Mouse (Mus musculus): ENCODE data around the gene Prox1.

The Prox1 gene

DNA sequence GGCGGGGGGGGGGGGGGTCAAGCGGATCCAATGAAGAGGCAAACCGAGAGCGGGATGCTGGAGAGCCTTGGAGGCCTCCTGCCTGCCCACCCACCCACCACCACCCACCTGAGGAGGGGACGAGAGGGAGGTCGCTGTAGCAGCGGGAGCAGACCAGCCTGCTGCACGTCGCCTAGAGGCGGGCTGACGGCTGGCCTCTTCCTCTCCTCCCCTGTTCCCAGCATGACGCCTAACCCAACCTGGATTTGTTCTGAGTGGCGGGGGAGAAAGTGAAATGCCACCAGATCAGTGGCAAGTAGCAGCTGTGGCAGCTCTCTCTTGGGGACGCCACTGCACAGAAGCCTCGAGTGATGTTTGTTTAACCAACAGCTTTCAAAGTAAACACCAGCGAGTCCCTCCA is 3.1 kb upstream of the Prox1 start:
- peak; percentile 55 for DNase-seq (ENCODE audit: low spot score)

DNA sequence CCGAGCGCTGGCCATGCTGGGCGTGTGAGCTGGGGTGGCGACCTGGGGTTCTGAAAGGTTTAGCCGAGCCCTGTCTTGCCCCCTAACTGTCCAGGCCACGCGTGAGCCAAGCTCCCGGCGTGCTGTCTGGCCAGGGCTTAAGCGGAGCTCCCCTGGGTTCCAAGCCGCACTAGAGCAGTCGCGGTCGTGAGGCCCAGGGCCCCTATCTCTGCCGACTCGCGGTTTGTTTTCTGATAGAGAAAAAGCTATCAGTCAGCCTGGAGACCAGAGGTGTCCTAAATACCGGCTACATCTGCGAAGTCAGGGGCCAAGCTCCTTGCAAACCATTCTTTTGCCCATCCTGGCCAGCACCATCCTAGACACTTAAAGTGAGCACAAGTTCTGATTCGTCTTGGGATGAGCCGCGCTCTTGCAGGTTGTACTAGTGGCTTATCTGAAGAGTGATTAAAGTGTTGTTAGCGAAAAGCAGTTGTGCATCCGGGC is 2.5 kb upstream of the Prox1 start:
- DNase-seq (ENCODE audit: low spot score), result peak; percentile 68

DNA sequence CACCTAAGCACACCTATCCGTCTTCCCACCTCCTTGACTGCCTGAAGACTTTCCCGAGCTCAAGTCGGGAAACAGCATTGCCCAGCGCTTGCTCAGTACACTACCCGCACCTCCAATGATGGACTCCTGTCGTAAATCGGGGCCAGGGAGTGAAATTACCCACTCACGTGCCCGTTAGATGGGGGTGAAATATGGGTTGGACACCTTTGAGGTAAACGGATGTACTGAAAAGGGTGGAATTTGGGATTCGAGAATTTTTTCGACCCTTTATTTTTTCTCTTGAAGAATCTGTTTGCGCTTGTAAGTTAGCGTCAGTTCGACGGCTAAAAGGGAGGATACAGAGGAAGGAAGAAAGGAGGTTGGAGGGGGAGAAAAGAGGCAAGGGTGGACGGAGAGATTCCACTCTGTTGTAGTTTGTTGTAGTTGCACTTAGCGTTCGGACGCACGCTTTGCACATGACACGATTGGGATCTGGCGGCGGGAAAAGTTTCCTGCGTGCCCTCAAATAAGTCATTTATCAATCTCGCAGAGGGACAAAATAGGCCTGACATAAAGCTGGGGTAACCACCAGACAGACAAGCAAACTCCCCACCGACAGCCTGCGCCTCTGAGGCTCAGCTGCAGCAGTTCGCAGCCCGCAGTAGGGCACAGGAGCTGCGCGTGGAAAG is 1.9 kb upstream of the Prox1 start:
- peak; percentile 53 for DNase-seq (ENCODE audit: low spot score)

DNA sequence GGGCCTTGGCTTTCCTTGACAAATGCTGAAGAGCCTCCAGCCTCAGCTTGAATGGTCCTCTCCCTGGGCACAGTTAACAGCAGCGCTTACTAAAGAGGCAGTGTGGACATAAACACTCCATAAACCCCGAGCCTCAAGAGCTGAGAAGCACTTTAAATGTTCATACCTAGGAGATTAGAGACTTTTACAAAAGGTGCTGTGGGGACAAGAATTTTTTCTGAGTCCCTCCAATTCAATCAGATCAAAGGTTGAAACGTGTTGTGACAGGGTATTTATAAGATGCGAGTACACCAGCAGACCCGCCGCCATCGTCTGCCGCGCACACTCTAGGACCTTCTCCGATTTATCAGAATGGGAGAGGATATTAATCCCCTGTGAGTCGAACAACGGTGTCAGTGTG is 1.2 kb upstream of the Prox1 start:
- DNase-seq (ENCODE audit: low spot score), result peak; percentile 63

DNA sequence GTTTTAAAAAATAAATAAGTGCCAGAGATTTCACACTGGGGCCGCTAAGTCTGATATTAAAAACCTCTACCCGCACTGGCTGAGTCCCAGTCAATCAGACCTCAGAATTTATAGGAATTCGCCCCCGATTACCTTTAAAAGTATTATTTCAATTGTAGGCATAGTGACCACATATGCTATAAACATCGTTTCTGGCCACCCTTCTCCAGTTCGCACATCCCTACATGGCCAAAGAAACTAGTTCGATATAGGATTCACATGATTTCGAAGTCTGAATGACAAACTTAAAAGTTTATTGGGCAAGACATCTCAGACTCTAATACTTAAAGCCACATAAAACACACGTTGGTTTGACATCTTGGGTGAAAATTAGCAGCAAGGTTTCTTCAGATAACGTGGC is 827 bp upstream of the Prox1 start:
- no peak for DNase-seq (ENCODE audit: low spot score)

DNA sequence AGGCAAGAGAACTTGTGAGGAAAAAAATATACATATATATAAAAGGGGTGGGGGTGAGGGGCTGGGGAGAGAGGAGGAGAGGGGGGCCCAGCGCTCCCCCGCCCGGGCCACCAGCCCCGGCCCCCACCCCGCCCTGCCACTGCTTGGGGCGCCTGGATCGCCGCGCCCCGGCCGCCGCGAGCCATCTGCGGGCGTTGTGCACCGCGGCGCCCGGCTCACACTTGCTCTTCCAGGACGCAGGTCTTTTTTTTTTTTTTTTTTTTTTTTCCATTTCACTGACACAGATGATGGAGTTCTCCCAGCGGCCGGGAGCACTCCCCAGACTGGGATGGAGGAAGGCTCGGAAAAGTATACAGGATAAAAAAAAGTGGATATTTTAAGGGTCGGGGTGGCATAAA is 304 bp upstream of the Prox1 start:
- DNase-seq (ENCODE audit: low spot score), result peak; percentile 47

DNA sequence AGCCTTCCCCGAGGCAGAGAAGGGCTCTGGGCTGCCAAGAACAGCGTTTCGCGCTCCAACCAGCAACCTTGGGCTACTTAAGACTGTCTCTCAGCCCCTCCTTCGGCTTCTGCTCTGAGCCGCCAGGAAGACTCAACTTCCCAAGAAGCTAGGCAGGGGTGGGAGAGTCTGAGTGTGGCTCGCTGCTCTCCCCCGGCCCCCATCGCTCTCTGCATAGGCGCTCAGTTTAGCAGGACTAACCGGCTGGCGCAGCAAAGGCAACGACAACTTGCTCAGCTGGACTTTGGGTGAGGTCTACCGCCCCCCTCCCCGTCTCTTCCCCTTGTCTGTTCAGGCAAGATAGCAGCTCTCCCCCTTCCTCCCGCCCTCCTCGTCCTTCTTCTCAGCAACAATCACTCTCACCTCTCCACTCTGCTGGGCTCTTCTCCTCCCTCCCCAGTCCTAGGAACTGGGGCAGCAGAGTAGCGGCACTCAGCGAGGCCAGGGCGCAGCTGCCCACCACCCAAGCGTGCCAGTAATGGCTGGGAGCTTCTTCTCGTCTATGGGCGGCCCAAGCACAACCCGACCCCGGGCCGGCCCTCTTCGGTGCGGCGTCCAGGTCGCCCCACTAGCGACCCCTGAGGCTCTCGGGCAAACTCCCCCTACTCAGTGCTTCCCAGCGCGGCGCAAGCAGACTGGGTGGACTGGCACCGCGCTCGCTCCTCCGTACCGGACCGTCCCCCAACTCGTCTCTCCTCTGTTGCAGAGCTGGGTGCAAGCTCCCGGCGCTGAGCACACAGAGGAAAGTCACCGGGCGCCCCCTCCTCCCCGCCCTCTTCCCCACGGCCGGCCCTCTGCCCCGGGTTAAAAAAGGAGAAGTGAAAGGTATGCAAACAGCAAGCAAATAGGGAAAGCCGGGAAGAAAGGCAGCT is 1.5 kb downstream of the Prox1 start:
- peak; percentile 66 for DNase-seq (ENCODE audit: low spot score)

DNA sequence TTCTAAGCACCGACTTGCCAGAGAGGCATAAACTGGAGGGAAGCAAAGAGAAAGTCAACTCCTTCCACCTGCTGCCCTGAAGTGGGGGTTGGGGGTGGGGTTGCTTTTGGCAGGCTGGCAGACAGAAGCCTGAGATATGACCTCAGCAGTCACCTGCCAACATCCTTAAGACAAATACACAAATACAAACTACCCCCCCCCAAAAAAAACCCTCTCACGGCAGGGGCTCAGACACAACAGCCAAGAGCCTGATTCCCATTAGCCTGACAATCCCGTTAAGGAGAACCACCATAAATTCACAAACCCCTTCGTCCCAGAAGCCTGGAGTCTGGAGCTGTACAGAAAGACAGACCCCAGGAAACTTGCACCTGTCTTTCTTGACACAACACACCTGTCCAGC is 2.4 kb downstream of the Prox1 start:
- DNase-seq (ENCODE audit: low spot score), result no peak

DNA sequence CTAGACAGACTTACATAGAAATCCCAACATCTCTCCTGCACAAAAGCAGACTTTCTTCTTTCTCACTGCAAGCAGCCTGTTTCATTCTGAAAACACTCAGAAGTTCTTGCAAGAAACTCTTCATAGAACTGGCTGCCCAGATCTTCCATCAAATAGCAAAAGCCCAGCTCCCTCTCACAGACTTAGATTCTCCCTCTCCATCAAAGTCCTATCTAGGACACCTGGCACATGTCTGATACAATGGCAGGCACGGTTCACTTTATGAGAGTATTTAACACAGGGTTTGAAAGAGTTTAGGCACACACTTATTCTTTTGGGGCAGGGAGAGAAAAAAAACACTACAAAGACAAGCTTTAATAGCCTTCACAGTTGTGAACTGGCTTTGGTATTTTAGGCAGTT is 2.9 kb downstream of the Prox1 start:
- DNase-seq (ENCODE audit: low spot score), result no peak

DNA sequence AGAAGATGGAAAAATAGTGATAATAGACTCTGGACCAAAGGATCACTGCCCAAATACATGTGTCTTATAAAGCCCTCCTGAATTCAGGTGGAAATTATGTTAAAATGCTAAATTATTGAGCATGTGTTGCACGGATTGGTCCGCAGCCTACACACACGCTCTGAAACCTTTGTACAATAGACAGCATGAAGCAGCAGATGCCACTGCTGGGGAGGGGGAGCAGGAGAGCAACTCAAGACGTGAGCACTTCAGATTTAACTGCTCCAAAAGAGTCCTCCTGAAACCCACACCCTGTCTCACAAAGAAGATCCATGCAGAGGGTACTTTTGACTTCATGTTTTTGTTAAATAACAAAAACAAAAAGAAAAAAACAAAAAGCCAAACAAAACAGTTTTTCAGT is 5.0 kb downstream of the Prox1 start:
- DNase-seq (ENCODE audit: low spot score), result no peak

DNA sequence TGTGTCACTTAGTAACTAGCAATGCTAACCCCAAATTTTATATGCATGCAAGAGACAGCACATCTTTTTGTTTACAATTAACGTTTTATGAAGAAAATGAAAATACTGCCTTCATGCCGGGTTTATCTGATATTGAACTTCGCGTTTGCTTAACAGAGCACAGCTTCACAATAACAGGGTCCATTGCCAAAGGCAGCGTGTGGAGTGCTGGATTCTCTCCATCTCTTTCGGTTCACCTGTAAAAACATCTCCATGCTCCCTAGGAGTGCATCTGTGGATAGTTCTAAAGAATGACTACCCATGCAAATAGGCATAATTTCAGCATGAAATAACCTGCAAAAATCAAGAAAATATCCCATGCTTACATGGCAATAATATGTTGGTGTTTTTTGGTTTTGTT is 7.0 kb downstream of the Prox1 start:
- no peak for DNase-seq (ENCODE audit: low spot score)

DNA sequence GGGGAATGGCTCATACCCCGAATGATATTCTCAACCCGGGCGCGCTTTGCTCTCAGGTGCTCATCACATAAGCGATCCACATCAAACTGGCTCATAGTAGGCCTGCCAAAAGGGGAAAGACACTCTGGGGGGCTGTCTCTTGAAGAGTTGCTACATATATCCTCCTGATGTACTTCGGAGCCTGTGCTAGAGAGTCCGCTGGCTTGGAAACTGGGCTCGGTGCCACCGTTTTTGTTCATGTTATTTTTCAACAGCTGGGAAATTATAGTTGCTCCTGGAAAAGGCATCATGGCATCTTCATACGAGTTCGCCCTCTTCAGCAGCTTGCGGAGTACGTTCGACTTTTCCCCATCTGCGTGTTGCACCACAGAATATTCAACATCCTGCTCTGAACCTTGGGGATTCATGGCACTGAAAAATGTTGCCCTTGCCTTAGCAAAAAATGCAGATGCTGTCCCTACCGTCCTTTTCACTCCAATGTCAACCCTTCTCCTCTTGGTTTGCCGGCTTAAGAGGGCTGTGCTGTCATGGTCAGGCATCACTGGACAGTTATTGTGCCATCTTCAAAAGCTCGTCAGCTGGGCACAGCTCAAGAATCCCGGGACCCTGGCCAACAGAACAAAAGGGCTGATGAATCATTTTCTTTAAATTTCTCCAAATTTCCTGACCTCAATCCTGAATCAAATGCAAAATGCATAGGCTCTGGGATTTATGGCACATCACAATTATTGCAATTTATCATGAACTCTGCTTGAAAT is 8.6 kb downstream of the Prox1 start:
- no peak for DNase-seq (ENCODE audit: low spot score)

DNA sequence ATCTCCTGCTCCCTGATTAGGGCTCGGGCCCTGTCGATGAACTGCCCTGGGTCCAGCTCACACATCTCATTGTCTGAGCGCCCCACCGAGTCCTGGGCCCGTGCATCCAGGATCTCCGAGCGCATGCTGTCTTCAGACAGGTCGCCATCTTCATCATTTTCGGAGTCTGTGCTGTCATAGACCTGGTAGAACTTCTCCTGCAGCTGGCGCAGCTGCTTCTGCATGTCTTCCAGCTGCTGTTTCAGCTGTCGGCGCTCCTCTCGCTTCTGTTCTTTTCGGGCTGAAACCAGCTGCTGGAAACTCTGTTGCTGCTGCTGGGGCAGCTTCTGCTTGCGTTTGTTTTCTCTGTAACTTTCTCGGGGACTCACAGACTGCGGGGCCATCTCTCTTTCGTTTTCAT is 9.2 kb downstream of the Prox1 start:
- DNase-seq (ENCODE audit: low spot score), result no peak

DNA sequence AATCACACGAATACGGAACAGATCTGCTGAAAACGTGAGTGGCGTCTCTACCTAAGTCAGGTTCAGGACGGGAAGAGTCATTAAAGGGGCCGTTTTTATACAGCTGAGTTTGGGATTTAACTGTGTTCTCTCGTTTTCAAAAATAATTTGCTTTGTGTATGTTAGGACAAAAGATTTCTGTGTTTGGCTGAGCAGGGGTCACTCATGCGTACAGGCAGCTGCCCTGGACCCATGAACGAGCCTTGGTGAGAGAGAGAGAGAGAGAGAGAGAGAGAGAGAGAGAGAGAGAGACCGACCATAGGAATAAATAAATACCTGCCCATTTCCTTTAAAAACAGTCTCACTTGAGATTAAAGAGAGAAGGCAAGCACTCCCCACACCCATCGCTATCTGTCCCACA is 11.1 kb downstream of the Prox1 start:
- DNase-seq (ENCODE audit: low spot score), result no peak

DNA sequence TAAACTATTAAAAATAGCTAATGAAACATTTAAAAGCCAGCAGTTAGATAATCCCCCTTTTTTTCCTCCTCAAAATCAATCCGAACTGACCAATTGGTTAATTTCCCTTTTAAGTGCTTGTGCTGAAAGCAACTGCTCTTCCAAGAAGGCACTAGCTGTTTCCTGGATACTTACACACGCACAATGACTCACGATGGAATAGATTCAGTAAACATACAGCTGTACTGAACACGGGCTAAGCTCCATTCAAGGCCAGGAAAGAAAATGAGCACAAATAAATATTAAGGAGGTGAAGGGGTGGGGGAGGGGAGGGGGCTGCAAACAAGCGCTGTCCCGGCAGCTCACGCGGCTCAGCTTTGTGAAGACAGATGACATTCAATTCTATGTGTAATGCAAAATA is 14.8 kb downstream of the Prox1 start:
- no peak for DNase-seq (ENCODE audit: low spot score)

DNA sequence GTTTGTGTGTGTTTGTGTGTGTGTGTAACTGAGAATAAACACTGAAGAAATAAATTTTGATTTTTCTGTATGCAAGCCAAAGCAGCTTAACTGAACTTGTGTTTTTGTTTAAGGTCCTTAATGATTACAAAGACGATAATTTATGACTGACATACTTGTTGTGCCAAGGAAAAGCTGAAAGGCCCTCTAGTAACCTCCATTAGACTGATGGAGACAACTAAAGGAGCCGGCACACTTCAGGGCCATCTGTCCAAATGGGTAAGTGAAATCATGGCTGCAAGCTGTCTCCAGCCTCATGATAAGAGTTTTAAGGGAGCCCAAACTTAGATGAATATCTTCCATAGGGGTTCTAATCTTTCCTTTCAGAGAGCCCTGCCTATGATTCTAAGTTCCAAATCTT is 15.5 kb downstream of the Prox1 start:
- DNase-seq (ENCODE audit: low spot score), result peak; percentile 50

DNA sequence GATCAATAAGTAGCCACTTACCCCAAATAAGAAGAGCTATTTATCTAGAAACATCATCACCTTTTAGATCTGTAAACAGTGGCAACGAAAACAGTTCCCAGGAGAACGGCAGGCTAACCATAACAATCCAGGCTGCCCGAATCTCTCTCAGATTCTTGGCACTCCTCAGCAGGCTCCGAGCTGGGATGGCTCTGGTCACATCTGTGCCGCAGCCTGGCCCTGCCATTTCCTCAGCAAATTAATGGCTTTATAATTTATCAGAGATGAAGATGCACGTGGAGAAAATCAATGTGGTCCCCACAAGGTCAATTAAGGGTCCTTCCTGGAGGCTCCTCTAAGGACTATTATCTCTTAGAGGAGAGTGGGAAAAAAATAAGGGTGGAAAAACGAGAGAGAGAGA is 16.2 kb downstream of the Prox1 start:
- DNase-seq (ENCODE audit: low spot score), result no peak

DNA sequence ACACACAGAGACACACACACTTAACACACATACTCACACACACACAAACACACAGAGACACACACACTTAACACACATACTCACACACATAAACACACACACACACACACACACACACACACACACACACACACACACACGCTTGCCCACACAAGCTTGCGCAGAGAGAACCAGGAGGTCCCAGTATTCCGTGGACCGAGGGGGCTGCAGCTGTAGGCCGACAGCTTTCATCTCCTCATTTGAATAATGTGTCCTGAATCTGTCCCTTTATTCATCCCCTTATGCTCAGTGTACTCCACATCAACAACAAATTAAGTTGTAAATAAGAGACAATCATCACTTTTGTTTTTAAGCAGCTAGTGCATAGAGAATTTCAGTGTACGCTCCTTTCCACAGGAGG is 17.9 kb downstream of the Prox1 start:
- no peak for DNase-seq (ENCODE audit: low spot score)

DNA sequence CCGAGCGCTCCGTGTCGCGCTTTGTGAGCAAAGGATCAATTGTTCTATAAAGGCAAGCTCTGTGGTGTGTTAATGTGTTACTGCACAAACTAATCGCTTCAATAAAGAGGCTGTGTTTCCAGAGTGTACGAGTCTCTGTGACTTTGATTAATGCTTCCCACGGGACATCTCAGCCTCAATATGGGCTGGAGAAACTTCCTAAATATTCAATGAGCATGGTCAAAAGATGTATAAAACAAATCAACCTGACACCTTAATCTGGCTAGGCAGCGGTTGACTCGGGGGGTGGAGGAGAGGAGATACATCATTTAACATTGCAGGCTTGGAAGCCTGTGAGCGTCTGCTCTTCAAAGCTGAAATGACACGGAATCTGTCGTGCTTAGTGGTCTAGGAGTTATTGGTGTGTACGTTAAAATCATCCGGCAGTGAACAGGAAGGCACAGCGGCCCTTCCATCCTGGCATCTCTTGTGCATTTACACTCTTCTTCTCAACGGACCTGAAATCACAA is 21.2 kb downstream of the Prox1 start:
- peak; percentile 71 for DNase-seq (ENCODE audit: low spot score)

DNA sequence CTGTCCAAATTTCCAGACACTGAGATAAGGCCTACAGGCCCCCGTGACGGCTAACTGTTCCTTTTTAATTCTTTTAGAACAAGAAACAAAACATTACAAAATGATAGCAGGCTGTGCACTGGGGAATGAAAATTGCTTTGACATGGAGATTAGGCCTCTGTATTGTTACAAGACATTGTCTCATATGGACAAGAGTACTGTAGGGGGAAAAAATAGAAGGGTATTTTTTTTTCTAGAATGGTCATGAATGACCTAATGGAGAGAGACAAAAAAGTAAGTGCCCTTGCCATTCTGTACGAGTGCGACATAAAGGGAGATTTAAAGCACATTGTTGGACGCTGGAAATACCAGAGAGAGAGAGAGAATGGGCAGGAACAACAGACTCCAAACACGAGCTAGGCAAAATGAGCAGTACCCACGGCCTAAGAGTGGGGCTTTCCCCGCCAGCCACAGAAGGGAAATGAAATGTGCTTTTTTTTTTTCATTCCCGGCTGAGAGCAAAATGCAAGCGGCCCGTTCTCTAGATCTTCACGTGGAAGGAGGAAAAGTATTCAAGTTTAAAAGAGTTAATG is 21.8 kb downstream of the Prox1 start:
- DNase-seq (ENCODE audit: low spot score), result no peak

DNA sequence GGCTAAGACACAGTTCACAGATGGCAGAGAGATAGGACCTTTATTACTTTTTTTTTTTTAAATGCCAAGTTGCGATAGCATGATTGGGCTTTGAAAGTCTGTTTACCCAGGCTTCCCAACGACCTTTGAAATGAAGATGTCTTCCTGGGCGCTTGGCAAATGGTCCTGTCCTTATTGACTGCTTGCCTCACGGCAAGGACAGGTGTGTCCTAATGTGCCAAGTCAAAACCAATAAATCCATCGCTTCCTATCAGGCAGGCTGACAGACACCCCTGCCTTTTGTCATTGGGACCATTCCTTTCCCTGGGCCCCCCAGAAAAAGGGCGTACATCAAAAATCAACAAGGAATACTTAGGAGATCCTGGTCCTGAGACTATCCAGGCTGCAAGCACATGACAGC is 22.7 kb downstream of the Prox1 start:
- DNase-seq (ENCODE audit: low spot score), result no peak

DNA sequence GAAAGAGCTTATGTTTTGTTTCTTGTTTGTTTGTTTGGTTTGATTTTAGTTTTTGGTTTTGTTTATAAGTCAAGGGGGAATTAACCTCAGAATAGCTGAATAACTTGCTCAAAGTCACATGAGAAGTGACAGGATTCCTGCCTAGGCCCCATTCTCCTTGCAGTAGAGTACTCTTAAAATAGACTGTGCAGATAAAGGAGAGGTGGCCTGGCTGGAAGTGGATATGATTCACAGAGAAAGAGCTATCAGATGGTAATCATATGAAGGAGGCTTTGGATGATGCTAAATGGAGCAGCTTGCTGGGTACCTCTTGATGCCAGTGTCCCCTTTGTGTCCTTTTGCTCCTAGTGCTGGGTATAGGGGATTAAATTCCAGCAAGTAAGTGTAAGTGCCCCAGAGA is 26.1 kb downstream of the Prox1 start:
- no peak for DNase-seq (ENCODE audit: low spot score)

Measured in embryo, embryonic 10.5 days (tissue).